Comparison of ENCODE assay signal across 22 mouse cellular contexts in the genomic region with DNA sequence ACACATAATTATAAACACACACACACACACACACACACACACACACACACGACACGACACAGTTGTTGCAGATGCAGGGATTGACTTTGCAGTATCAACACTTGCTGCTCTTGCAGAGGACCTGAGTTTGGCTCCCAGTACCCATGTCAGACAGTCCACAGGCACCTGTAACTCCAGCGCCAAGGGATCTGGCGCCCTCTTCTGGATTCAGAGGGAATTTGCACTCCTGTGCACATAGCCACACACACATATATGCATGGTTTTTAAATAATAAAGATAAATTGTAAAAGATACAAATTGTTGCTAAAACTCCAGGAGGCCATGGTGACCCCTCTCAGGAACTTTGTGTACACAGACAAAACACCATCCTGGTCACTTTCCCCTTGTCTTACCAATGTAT. TPM values are rescaled to one million over a fixed set of nuclear protein-coding genes. Genes with fewer than 3 reads are reported as not detected.
A peak's percentile ranks its signal among the peaks of the same experiment; 100 is the strongest.
DNase-seq lines count a peak whose midpoint lies in the region; ATAC-seq and TF ChIP-seq lines count a peak whose summit lies in the region.
"Had no signal": no experiment of that assay in that cellular context is flagged by ENCODE, and none has a peak within 500 bp of the region (broad histone marks: within the 10 kb centered on the region; RNA-seq: fewer than 3 reads in every experiment).

No protein-coding gene starts in this region.

- TF ChIP-seq EP300 in heart, postnatal 0 days (IDR thresholded peaks at IDR 0.05; ENCODE audit: low read depth) = no peak
- TF ChIP-seq EP300 in MEL (IDR thresholded peaks at IDR 0.05; ENCODE audit: low read depth in 1 of 2, low read length in 2 of 2) = no peak
- TF ChIP-seq EP300 in stomach, postnatal 0 days (optimal IDR thresholded peaks at IDR 0.05) = no peak

- H3K79me2 ChIP-seq in MEL (ENCODE audit: control insufficient read depth, insufficient read depth, low read length, poor library complexity) = no peaks in the 10 kb centered on the region

- TF ChIP-seq RAD21 in MEL (IDR thresholded peaks at IDR 0.05; ENCODE audit: low read depth, low read length) = peak; percentile 46

- 0 out of 2 replicates have a peak, but pooled peaks cover 4% of the 10 kb centered on the region for H3K4me1 ChIP-seq in heart, postnatal 0 days (ENCODE audit: control insufficient read depth, insufficient read depth)
- peaks cover 10% of the 10 kb centered on the region for H3K4me1 ChIP-seq in lung, embryonic 14.5 days (ENCODE audit: insufficient read depth)
- no peaks in the 10 kb centered on the region for H3K4me1 ChIP-seq in MEL (ENCODE audit: control insufficient read depth in 1 of 2, insufficient read depth in 2 of 2, low read length in 2 of 2)
- H3K4me1 ChIP-seq in stomach, postnatal 0 days (replicated peaks; ENCODE audit: control insufficient read depth, insufficient read depth) = no peaks in the 10 kb centered on the region

- H3K4me3 ChIP-seq in heart, postnatal 0 days (ENCODE audit: low read depth, low read length) = no peak overlapping the region
- H3K4me3 ChIP-seq in lung, embryonic 14.5 days (ENCODE audit: low read depth, low read length) = no peak overlapping the region
- no peak overlapping the region for H3K4me3 ChIP-seq in MEL (ENCODE audit: control insufficient read depth in 1 of 2, insufficient read depth in 1 of 2, low read depth in 2 of 2, low read length in 2 of 2)
- H3K4me3 ChIP-seq in stomach, postnatal 0 days (ENCODE audit: low read depth, low read length) = no peak overlapping the region
- H3K4me3 ChIP-seq: embryonic facial prominence, embryonic 15.5 days; forebrain, embryonic 15.5 days; heart, embryonic 12.5 days; hindbrain, embryonic 10.5 days; limb, embryonic 15.5 days; neural tube, embryonic 13.5 days had no signal

- no peak for DNase-seq in heart, postnatal 0 days (ENCODE audit: low spot score)
- DNase-seq in heart, postnatal 36 days = no peak
- DNase-seq in lung, embryonic 14.5 days = no peak
- DNase-seq in lung, postnatal 4 days = no peak
- DNase-seq in MEL (ENCODE audit: low read depth, low spot score) = peak; percentile 34
- no peak for DNase-seq in stomach, postnatal 0 days (ENCODE audit: low spot score)
- DNase-seq in urinary bladder, postnatal 25 days (ENCODE audit: low spot score) = no peak
- DNase-seq: adrenal gland, postnatal 25 days; cerebellum, adult 11 months; gastrocnemius, postnatal 14 days; kidney, adult 8-10 months; lung, postnatal 36 days; spleen, adult 18-20 months; thymus, postnatal 4 days had no signal

- intact Hi-C loops in heart, postnatal 36 days (cut with DNase I) = no loop called here

- H3K4me2 ChIP-seq in heart, postnatal 0 days (ENCODE audit: low read depth, low read length) = no peak overlapping the region
- H3K4me2 ChIP-seq in lung, embryonic 14.5 days = no peak overlapping the region
- no peak overlapping the region for H3K4me2 ChIP-seq in stomach, postnatal 0 days (replicated peaks; ENCODE audit: low read depth)
- H3K4me2 ChIP-seq: embryonic facial prominence, embryonic 15.5 days; forebrain, embryonic 15.5 days; heart, embryonic 12.5 days; limb, embryonic 15.5 days; neural tube, embryonic 13.5 days had no signal

- H3K36me3 ChIP-seq in heart, postnatal 0 days (replicated peaks; ENCODE audit: control insufficient read depth, insufficient read depth, low read length) = no peaks in the 10 kb centered on the region
- H3K36me3 ChIP-seq in lung, embryonic 14.5 days (ENCODE audit: insufficient read depth) = no peaks in the 10 kb centered on the region
- no peaks in the 10 kb centered on the region for H3K36me3 ChIP-seq in MEL (ENCODE audit: control insufficient read depth in 1 of 2, insufficient read depth in 2 of 2, low read length in 2 of 2)
- H3K36me3 ChIP-seq in stomach, postnatal 0 days (ENCODE audit: control insufficient read depth, insufficient read depth, low read length) = no peaks in the 10 kb centered on the region
- H3K36me3 ChIP-seq: embryonic facial prominence, embryonic 15.5 days; forebrain, embryonic 15.5 days; heart, embryonic 12.5 days; hindbrain, embryonic 10.5 days; limb, embryonic 15.5 days; neural tube, embryonic 13.5 days had no signal

- TF ChIP-seq CTCF in heart, postnatal 0 days (IDR thresholded peaks at IDR 0.05; ENCODE audit: low read depth) = peak; percentile 14; the same call in 1 of the 2 replicates
- peak; percentile 47 for TF ChIP-seq CTCF in lung, embryonic 14.5 days (IDR thresholded peaks at IDR 0.05; ENCODE audit: low read depth)
- peak; percentile 56 to 68 (median 64) for TF ChIP-seq CTCF in MEL (IDR thresholded peaks at IDR 0.05 in 2 of 3, conservative IDR thresholded peaks at IDR 0.05 in 1 of 3; ENCODE audit: control insufficient read depth in 1 of 3, insufficient read depth in 1 of 3, low read depth in 2 of 3, low read length in 3 of 3, poor library complexity in 1 of 3, severe bottlenecking in 1 of 3)
- TF ChIP-seq CTCF in stomach, postnatal 0 days (IDR thresholded peaks at IDR 0.05; ENCODE audit: low read depth) = peak; percentile 56

- 58% methylated on average over 4 of the region's 4 CpGs for WGBS in heart, postnatal 0 days
- 57% methylated on average over 4 of the region's 4 CpGs for WGBS in lung, embryonic 14.5 days
- WGBS in stomach, postnatal 0 days = 66% methylated on average over 4 of the region's 4 CpGs

- no peaks in the 10 kb centered on the region for H3K9me3 ChIP-seq in heart, postnatal 0 days (replicated peaks; ENCODE audit: control insufficient read depth, low read length)
- 0 out of 2 replicates have a peak, but pooled peaks cover 3% of the 10 kb centered on the region for H3K9me3 ChIP-seq in lung, embryonic 14.5 days (ENCODE audit: low read depth, low read length)
- H3K9me3 ChIP-seq in MEL (replicated peaks; ENCODE audit: insufficient read depth, low read length) = no peaks in the 10 kb centered on the region
- 0 out of 2 replicates have a peak, but pooled peaks cover 2% of the 10 kb centered on the region for H3K9me3 ChIP-seq in stomach, postnatal 0 days (ENCODE audit: control insufficient read depth, low read length)
- H3K9me3 ChIP-seq: embryonic facial prominence, embryonic 15.5 days; forebrain, embryonic 15.5 days; hindbrain, embryonic 10.5 days; limb, embryonic 15.5 days; neural tube, embryonic 13.5 days had no signal

- no peak for TF ChIP-seq POLR2A in MEL (IDR thresholded peaks at IDR 0.05; ENCODE audit: control insufficient read depth in 1 of 2, insufficient read depth in 1 of 2, low read depth in 1 of 2, low read length in 2 of 2, poor library complexity in 1 of 2)

- 0 out of 2 replicates have a peak, but pooled peaks cover 11% of the 10 kb centered on the region for H3K27me3 ChIP-seq in heart, postnatal 0 days (ENCODE audit: control insufficient read depth, insufficient read depth, low read length)
- no peaks in the 10 kb centered on the region for H3K27me3 ChIP-seq in lung, embryonic 14.5 days (ENCODE audit: insufficient read depth, low read length)
- peaks cover 2 to 5% of the 10 kb centered on the region in 2 experiments; a peak in 2 of 4 replicates for H3K27me3 ChIP-seq in MEL (ENCODE audit: control insufficient read depth in 1 of 2, insufficient read depth in 2 of 2, low read length in 2 of 2)
- H3K27me3 ChIP-seq in stomach, postnatal 0 days (ENCODE audit: control insufficient read depth, insufficient read depth, low read length) = no peaks in the 10 kb centered on the region
- H3K27me3 ChIP-seq: forebrain, embryonic 15.5 days had no signal

- no peak overlapping the region for H3K9ac ChIP-seq in heart, postnatal 0 days (replicated peaks; ENCODE audit: low read depth, low read length)
- H3K9ac ChIP-seq in lung, embryonic 14.5 days = no peak overlapping the region
- H3K9ac ChIP-seq in MEL (ENCODE audit: control insufficient read depth, low read depth, low read length, poor library complexity, severe bottlenecking) = no peak overlapping the region
- H3K9ac ChIP-seq in stomach, postnatal 0 days (ENCODE audit: low read length) = no peak overlapping the region
- H3K9ac ChIP-seq: embryonic facial prominence, embryonic 15.5 days; forebrain, embryonic 15.5 days; heart, embryonic 12.5 days; limb, embryonic 15.5 days; neural tube, embryonic 13.5 days had no signal

- H3K27ac ChIP-seq in heart, postnatal 0 days (ENCODE audit: low read depth) = no peak overlapping the region
- no peak overlapping the region for H3K27ac ChIP-seq in lung, embryonic 14.5 days (ENCODE audit: low read depth)
- no peak overlapping the region for H3K27ac ChIP-seq in MEL (ENCODE audit: control insufficient read depth, low read depth, low read length)
- H3K27ac ChIP-seq in stomach, postnatal 0 days (replicated peaks) = no peak overlapping the region
- H3K27ac ChIP-seq: embryonic facial prominence, embryonic 15.5 days; forebrain, embryonic 15.5 days; hindbrain, embryonic 10.5 days; limb, embryonic 15.5 days; neural tube, embryonic 13.5 days had no signal

- ATAC-seq in heart, postnatal 0 days (ENCODE audit: insufficient read depth, low read depth) = no peak
- ATAC-seq in lung, embryonic 14.5 days (ENCODE audit: insufficient read depth) = no peak
- no peak for ATAC-seq in stomach, postnatal 0 days (ENCODE audit: low FRiP score, low TSS enrichment)
- ATAC-seq: forebrain, embryonic 15.5 days had no signal

RNA-seq across cellular contexts. Expression of a gene that starts 20.2 kb away (rescaled TPM):
- total RNA-seq in heart, postnatal 0 days (2014; rRNA removed; ENCODE audit: low replicate concordance) = 3.9 and 12.1 TPM in 2 replicates
- 5.8 and 6.5 TPM in 2 replicates for polyA plus RNA-seq in heart, postnatal 0 days (2015; fragmentation: Nextera tagmentation; extraction: Ambion mirVana)
- total RNA-seq in heart, postnatal 36 days (2021) = 1 to 10 TPM; 3.4 to 4.2 TPM
- polyA plus RNA-seq in lung, embryonic 14.5 days (2014; fragmentation: Nextera tagmentation; extraction: Ambion mirVana) = 9.2 and 9.4 TPM in 2 replicates
- total RNA-seq in MEL (2012; rRNA removed) = 4.1 and 5.0 TPM in 2 replicates
- 1 to 10 TPM in 1 of 2 experiments, not detected in 1; 3.5 TPM for polyA plus RNA-seq in MEL (2012; ENCODE audit: insufficient read depth in 1 of 2, insufficient read length in 2 of 2, low read depth in 1 of 2, low replicate concordance in 2 of 2, missing spikeins in 1 of 2)
- 6.5 and 7.5 TPM in 2 replicates for polyA plus RNA-seq in stomach, postnatal 0 days (2015; fragmentation: Nextera tagmentation; extraction: Ambion mirVana)

RNA-seq across cellular contexts. Expression of a gene that starts 25.7 kb away (rescaled TPM):
- total RNA-seq in heart, postnatal 0 days (2014; rRNA removed; ENCODE audit: low replicate concordance) = 1.1 TPM in 1 of 2 replicates, not detected in the other
- polyA plus RNA-seq in heart, postnatal 0 days (2015; fragmentation: Nextera tagmentation; extraction: Ambion mirVana) = 0.05 TPM in 1 of 2 replicates, not detected in the other
- not detected for total RNA-seq in heart, postnatal 36 days (2021)
- polyA plus RNA-seq in lung, embryonic 14.5 days (2014; fragmentation: Nextera tagmentation; extraction: Ambion mirVana) = not detected in 2 replicates
- total RNA-seq in MEL (2012; rRNA removed) = 0.04 TPM in 1 of 2 replicates, not detected in the other
- not detected for polyA plus RNA-seq in MEL (2012; ENCODE audit: insufficient read depth in 1 of 2, insufficient read length in 2 of 2, low read depth in 1 of 2, low replicate concordance in 2 of 2, missing spikeins in 1 of 2)
- polyA plus RNA-seq in stomach, postnatal 0 days (2015; fragmentation: Nextera tagmentation; extraction: Ambion mirVana) = 0.78 and 0.93 TPM in 2 replicates
- total RNA-seq: adrenal gland, postnatal 25 days; gastrocnemius, postnatal 14 days; layer of hippocampus, adult 18-20 months had no signal
- polyA plus RNA-seq: cortical plate, adult 2 months; forebrain, embryonic 15.5 days; heart, embryonic 12.5 days; neural tube, embryonic 13.5 days had no signal

RNA-seq across cellular contexts. Expression of a gene that starts 44.2 kb away (rescaled TPM):
- 0.27 TPM in 1 of 2 replicates, not detected in the other for total RNA-seq in heart, postnatal 0 days (2014; rRNA removed; ENCODE audit: low replicate concordance)
- polyA plus RNA-seq in heart, postnatal 0 days (2015; fragmentation: Nextera tagmentation; extraction: Ambion mirVana) = 0.37 TPM in 1 of 2 replicates, not detected in the other
- under 1 TPM in 1 of 2 experiments, not detected in 1; 0.19 TPM for total RNA-seq in heart, postnatal 36 days (2021)
- polyA plus RNA-seq in lung, embryonic 14.5 days (2014; fragmentation: Nextera tagmentation; extraction: Ambion mirVana) = 0.55 and 0.74 TPM in 2 replicates
- 7.4 and 11.8 TPM in 2 replicates for total RNA-seq in MEL (2012; rRNA removed)
- 10 to 100 TPM in 1 of 2 experiments, not detected in 1; 19.9 TPM for polyA plus RNA-seq in MEL (2012; ENCODE audit: insufficient read depth in 1 of 2, insufficient read length in 2 of 2, low read depth in 1 of 2, low replicate concordance in 2 of 2, missing spikeins in 1 of 2)
- polyA plus RNA-seq in stomach, postnatal 0 days (2015; fragmentation: Nextera tagmentation; extraction: Ambion mirVana) = 0.78 and 1.2 TPM in 2 replicates
- total RNA-seq: adrenal gland, postnatal 25 days; gastrocnemius, postnatal 14 days; layer of hippocampus, adult 18-20 months had no signal
- polyA plus RNA-seq: cortical plate, adult 2 months; forebrain, embryonic 15.5 days had no signal

Comparison
In these comparisons a context has a peak if more than half of its experiments do, and no peak if none do; other contexts are left out.
1. CTCF ChIP-seq: peak in every context shown above with its lines; median percentile 64 in MEL; 56 in stomach, postnatal 0 days; 47 in lung, embryonic 14.5 days; 14 in heart, postnatal 0 days.